In the genomic region with DNA sequence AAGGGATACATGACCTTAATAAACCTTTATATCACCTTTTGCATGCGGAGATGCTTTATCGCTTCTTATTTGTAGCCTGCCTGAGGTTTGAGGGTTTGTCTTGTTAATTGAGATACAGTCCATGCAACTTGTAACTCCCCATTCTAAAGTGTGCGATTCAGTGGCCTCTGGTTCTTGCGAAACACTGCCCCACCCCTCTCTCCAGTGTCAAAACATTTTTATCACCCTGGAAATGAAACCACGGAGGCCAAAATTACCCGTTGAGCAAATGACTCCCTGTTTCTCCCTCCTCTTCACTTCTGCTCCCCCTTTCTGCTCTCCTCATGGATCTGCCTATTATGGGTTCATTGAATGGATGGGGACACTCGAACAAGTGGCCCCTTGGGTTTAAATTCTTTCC, we compare ENCODE assay signal across 21 mouse cellular contexts. TPM values are rescaled to one million over a fixed set of nuclear protein-coding genes. Genes with fewer than 3 reads are reported as not detected.
DNase-seq lines count a peak whose midpoint lies in the region; ATAC-seq and TF ChIP-seq lines count a peak whose summit lies in the region.
"Had no signal": no experiment of that assay in that cellular context is flagged by ENCODE, and none has a peak within 500 bp of the region (broad histone marks: within the 10 kb centered on the region; RNA-seq: fewer than 3 reads in every experiment).

No protein-coding gene starts in this region.

- TF ChIP-seq CTCF in liver, adult 2 months (IDR thresholded peaks at IDR 0.05; ENCODE audit: low read depth, low read length): no peak
- TF ChIP-seq CTCF in stomach, postnatal 0 days (IDR thresholded peaks at IDR 0.05; ENCODE audit: low read depth): no peak

- ATAC-seq in liver, embryonic 11.5 days (replicated peaks; ENCODE audit: low FRiP score): no peak
- peak; percentile 78 for ATAC-seq in granulocyte monocyte progenitor cell, adult 5-6 weeks (replicated peaks; ENCODE audit: poor library complexity, severe bottlenecking)
- no peak for ATAC-seq in stomach, postnatal 0 days (ENCODE audit: low FRiP score, low TSS enrichment)
- ATAC-seq: activated CD4-positive, CD25-positive, alpha-beta regulatory T cell, adult 4 months; liver, postnatal 0 days; Patski had no signal

- H3K4me1 ChIP-seq in liver, adult 2 months (ENCODE audit: control insufficient read depth, insufficient read depth, low read length): no peaks in the 10 kb centered on the region; the same call in 1 of the 2 replicates
- no peaks in the 10 kb centered on the region; the same call in 1 of the 2 replicates for H3K4me1 ChIP-seq in liver, embryonic 11.5 days (replicated peaks; ENCODE audit: control insufficient read depth, insufficient read depth, low read length)
- H3K4me1 ChIP-seq in stomach, postnatal 0 days (replicated peaks; ENCODE audit: control insufficient read depth, insufficient read depth): no peaks in the 10 kb centered on the region
- H3K4me1 ChIP-seq: forebrain, embryonic 12.5 days had no signal

- no peaks in the 10 kb centered on the region for H3K36me3 ChIP-seq in liver, adult 2 months (ENCODE audit: control insufficient read depth, insufficient read depth, low read length)
- no peaks in the 10 kb centered on the region for H3K36me3 ChIP-seq in liver, embryonic 11.5 days (ENCODE audit: control insufficient read depth, insufficient read depth, low read length)
- no peaks in the 10 kb centered on the region for H3K36me3 ChIP-seq in stomach, postnatal 0 days (ENCODE audit: control insufficient read depth, insufficient read depth, low read length)
- H3K36me3 ChIP-seq: forebrain, embryonic 12.5 days; heart, embryonic 12.5 days; neural tube, embryonic 13.5 days had no signal

- no peak overlapping the region for H3K4me3 ChIP-seq in liver, adult 2 months (ENCODE audit: insufficient read depth, low read depth, low read length)
- no peak overlapping the region for H3K4me3 ChIP-seq in liver, embryonic 11.5 days (ENCODE audit: low read depth, low read length)
- H3K4me3 ChIP-seq in stomach, postnatal 0 days (ENCODE audit: low read depth, low read length): no peak overlapping the region
- H3K4me3 ChIP-seq: forebrain, embryonic 12.5 days; heart, embryonic 12.5 days; neural tube, embryonic 13.5 days had no signal

- intact Hi-C loops in gastrocnemius, postnatal 14 days (cut with DNase I; ENCODE audit: low total_unique reads): no loop called here

- no peak for TF ChIP-seq POLR2A in liver, adult 2 months (IDR thresholded peaks at IDR 0.05; ENCODE audit: extremely low read depth, insufficient read depth, low read length)

- no peak overlapping the region for H3K4me2 ChIP-seq in liver, embryonic 11.5 days
- no peak overlapping the region for H3K4me2 ChIP-seq in stomach, postnatal 0 days (replicated peaks; ENCODE audit: low read depth)
- H3K4me2 ChIP-seq: forebrain, embryonic 12.5 days; heart, embryonic 12.5 days; neural tube, embryonic 13.5 days had no signal

- WGBS in liver, adult 2 months: 54% methylated on average over 7 of the region's 7 CpGs
- WGBS in liver, embryonic 11.5 days: 62% methylated on average over 7 of the region's 7 CpGs
- WGBS in stomach, postnatal 0 days: 69% methylated on average over 7 of the region's 7 CpGs

- no peaks in the 10 kb centered on the region for H3K9me3 ChIP-seq in liver, embryonic 11.5 days (ENCODE audit: control insufficient read depth, low read length)
- H3K9me3 ChIP-seq in stomach, postnatal 0 days (ENCODE audit: control insufficient read depth, low read length): no peaks in the 10 kb centered on the region
- H3K9me3 ChIP-seq: forebrain, embryonic 12.5 days; heart, embryonic 12.5 days; neural tube, embryonic 13.5 days had no signal

- peak; percentile 59 for DNase-seq in gastrocnemius, adult 18-20 months (ENCODE audit: low spot score)
- DNase-seq in gastrocnemius, postnatal 14 days: no peak
- DNase-seq in liver, adult 2 months (ENCODE audit: extremely low read depth, low read depth, low spot score): peak; percentile 8
- no peak for DNase-seq in liver, embryonic 11.5 days (ENCODE audit: low spot score)
- DNase-seq in 3T3-L1 (ENCODE audit: low read depth, low spot score): peak; percentile 35
- no peak for DNase-seq in thymus, postnatal 25 days
- DNase-seq in stomach, postnatal 0 days (ENCODE audit: low spot score): no peak
- DNase-seq: B cell, adult 2 months; cerebellum, postnatal 10 days; embryo, embryonic 11 days; kidney, postnatal 4 days; liver, postnatal 0 days; right cerebral cortex, postnatal 25 days; thymus, postnatal 36 days had no signal

- TF ChIP-seq EP300 in stomach, postnatal 0 days (optimal IDR thresholded peaks at IDR 0.05): no peak

- no peak overlapping the region for H3K27ac ChIP-seq in liver, adult 2 months (replicated peaks; ENCODE audit: insufficient read depth, low read depth, low read length)
- H3K27ac ChIP-seq in liver, embryonic 11.5 days (ENCODE audit: low read depth, low read length): no peak overlapping the region
- H3K27ac ChIP-seq in stomach, postnatal 0 days (replicated peaks): no peak overlapping the region
- H3K27ac ChIP-seq: forebrain, embryonic 12.5 days; neural tube, embryonic 13.5 days had no signal

- no peaks in the 10 kb centered on the region for H3K27me3 ChIP-seq in liver, adult 2 months (ENCODE audit: control insufficient read depth, insufficient read depth, low read length)
- H3K27me3 ChIP-seq in liver, embryonic 11.5 days (replicated peaks; ENCODE audit: control insufficient read depth, insufficient read depth, low read length): no peaks in the 10 kb centered on the region
- H3K27me3 ChIP-seq in stomach, postnatal 0 days (ENCODE audit: control insufficient read depth, insufficient read depth, low read length): no peaks in the 10 kb centered on the region
- H3K27me3 ChIP-seq: forebrain, embryonic 12.5 days; heart, embryonic 12.5 days; neural tube, embryonic 13.5 days; Patski had no signal

- no peak overlapping the region for H3K9ac ChIP-seq in liver, adult 2 months (ENCODE audit: low read depth, low read length)
- H3K9ac ChIP-seq in liver, embryonic 11.5 days (ENCODE audit: low read depth, low read length): no peak overlapping the region
- no peak overlapping the region for H3K9ac ChIP-seq in stomach, postnatal 0 days (ENCODE audit: low read length)
- H3K9ac ChIP-seq: forebrain, embryonic 12.5 days; heart, embryonic 12.5 days; liver, postnatal 0 days; neural tube, embryonic 13.5 days had no signal

- no peaks in the 10 kb centered on the region for H3K79me2 ChIP-seq in liver, adult 2 months (ENCODE audit: control insufficient read depth, insufficient read depth, low read length)

RNA-seq across cellular contexts. Expression of gene Sod3, which starts 8.0 kb away (rescaled TPM):
- 1 to 10 TPM; 4.9 to 9.2 TPM for total RNA-seq in gastrocnemius, adult 18-20 months (2021)
- total RNA-seq in gastrocnemius, postnatal 14 days (2021): 1 to 10 TPM; 7.2 to 7.3 TPM
- 7.1 and 12.7 TPM in 2 replicates for total RNA-seq in liver, adult 2 months (2014; rRNA removed)
- 35.5 and 43.0 TPM in 2 replicates for polyA plus RNA-seq in liver, adult 2 months (2012; rRNA removed)
- 2.4 and 2.9 TPM in 2 replicates for polyA plus RNA-seq in liver, embryonic 11.5 days (2014; fragmentation: Nextera tagmentation; extraction: Ambion mirVana)
- not detected in 2 replicates for total RNA-seq in granulocyte monocyte progenitor cell, adult 5-6 weeks (2014; fragmentation: Nextera tagmentation)
- total RNA-seq in granulocyte monocyte progenitor cell, adult 5-6 weeks (2017): not detected in 2 replicates
- 2.4 and 2.6 TPM in 2 replicates for polyA plus RNA-seq in stomach, postnatal 0 days (2015; fragmentation: Nextera tagmentation; extraction: Ambion mirVana)
- total RNA-seq: hematopoietic stem cell, adult 5-6 weeks had no signal

Comparison
In these comparisons a context has a peak if more than half of its experiments do, and no peak if none do; other contexts are left out.
1. DNase-seq: peak in gastrocnemius, adult 18-20 months (single experiment), liver, adult 2 months (single experiment) and 3T3-L1 (single experiment); none in gastrocnemius, postnatal 14 days (single experiment), liver, embryonic 11.5 days (single experiment), thymus, postnatal 25 days (single experiment) and stomach, postnatal 0 days (single experiment).